Mouse (Mus musculus) heart, embryonic 16.5 days (tissue): Measurements from ENCODE around the gene Acaa1a. TPM values are rescaled to one million over a fixed set of nuclear protein-coding genes. Genes with fewer than 3 reads are reported as not detected.
A peak's percentile ranks its signal among the peaks of the same experiment; 100 is the strongest.

Source experiments
- ATAC-seq: fragments of 200-750 bp; cut with Nextera tagmentation; replicated peaks from 2 replicates; pipeline ENCODE4 v1.8.0; 2017; ENCODE audit warnings: moderate number of reproducible peaks; ENCODE audit not compliant: insufficient read depth, low FRiP score; ENCODE audit errors: extremely low read depth
- H3K27ac ChIP-seq: fragments of 300-500 bp; sonication (generic); 2 replicates; pipeline ENCODE4 v1.5.1; 2014; ENCODE audit warnings: mild to moderate bottlenecking, low read length, control low read depth, moderate library complexity
- H3K27me3 ChIP-seq: fragments of 300-500 bp; sonication (generic); 2 replicates; pipeline ENCODE4 v1.6.1; 2014; ENCODE audit warnings: low read length, mixed read lengths; ENCODE audit not compliant: control insufficient read depth, insufficient read depth
- H3K36me3 ChIP-seq: fragments of 300-500 bp; sonication (generic); 2 replicates; pipeline ENCODE4 v1.6.1; 2014; ENCODE audit not compliant: control insufficient read depth, insufficient read depth
- H3K4me1 ChIP-seq: fragments of 300-500 bp; sonication (generic); 2 replicates; pipeline ENCODE4 v1.6.1; 2014; ENCODE audit warnings: low read length, mixed read lengths; ENCODE audit not compliant: control insufficient read depth, insufficient read depth
- H3K4me2 ChIP-seq: fragments of 300-500 bp; sonication (generic); 2 replicates; pipeline ENCODE4 v1.6.1; 2014; ENCODE audit warnings: low read depth, mild to moderate bottlenecking, control low read depth, low read length
- H3K4me3 ChIP-seq: fragments of 300-500 bp; sonication (generic); 2 replicates; pipeline ENCODE4 v1.5.1; 2014; ENCODE audit warnings: mild to moderate bottlenecking, control low read depth, low read length
- H3K9ac ChIP-seq: fragments of 300-500 bp; sonication (generic); 2 replicates; pipeline ENCODE4 v1.6.1; 2014; ENCODE audit warnings: low read length, control low read depth
- H3K9me3 ChIP-seq: fragments of 300-500 bp; sonication (generic); replicated peaks from 2 replicates; pipeline ENCODE4 v1.6.1; 2016; ENCODE audit warnings: low read length; ENCODE audit not compliant: control insufficient read depth
- WGBS: fragments of 180-500 bp; shearing (Covaris S2); extraction: QIAGEN DNeasy Blood & Tissue Kit; methylation state at CpG from one replicate; pipeline ENCODE4 v1.1.7; 2014; 5-methylcytosine and 5-hydroxymethylcytosine counted together
- polyA plus RNA-seq: library from polyadenylated mRNA; unstranded; fragments of >200 nt; fragmentation: Nextera tagmentation; extraction: Ambion mirVana; gene quantifications from 2 replicates; pipeline ENCODE4 v1.2.1, GENCODE M21; 2015

Acaa1a gene
- 100 and 104 TPM in 2 replicates for polyA plus RNA-seq

DNA sequence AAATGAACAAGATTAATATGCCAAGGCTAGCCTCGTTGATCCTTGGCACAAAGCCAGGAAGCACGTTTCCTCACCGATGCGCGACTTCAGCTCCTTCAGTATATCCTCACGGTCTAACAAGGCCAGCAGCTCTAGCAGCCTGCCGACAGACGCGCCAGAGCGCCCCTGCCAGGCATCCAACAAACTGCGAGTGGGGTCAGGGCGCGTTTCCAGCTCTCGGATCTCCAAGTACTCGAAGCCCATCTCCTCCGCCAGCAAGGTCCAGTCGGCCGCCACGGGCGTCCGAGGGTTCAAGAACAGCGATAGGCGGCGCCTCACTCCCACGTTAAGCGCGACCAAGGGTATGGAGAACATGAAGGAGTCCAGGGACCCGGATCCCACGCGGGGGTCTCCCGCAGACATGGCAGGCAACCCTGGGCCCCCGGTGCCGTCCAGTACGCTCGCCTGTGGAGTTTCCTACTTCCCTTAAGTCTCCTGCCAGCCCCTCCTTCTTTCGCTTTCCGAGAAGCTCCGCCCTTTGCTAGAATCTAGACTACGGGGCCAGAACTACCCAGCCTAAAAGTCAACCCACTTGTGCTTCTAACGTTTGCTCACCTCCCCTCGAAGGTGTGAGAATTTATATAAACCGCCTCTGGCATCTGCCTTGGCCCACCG lies at the start of gene Acaa1a:
TSS of gene Acaa1a (plus strand) at position 119 of the 654 bp plus-strand sequence.
- H3K4me1 ChIP-seq: peaks cover 20% of the 10 kb centered on the region
- H3K27ac ChIP-seq: peak within 1 kb of the TSS; percentile 92
- peak within 1 kb of the TSS; percentile 83 for H3K4me3 ChIP-seq
- H3K4me2 ChIP-seq: peak within 1 kb of the TSS; percentile 90
- no peaks in the 10 kb centered on the region for H3K27me3 ChIP-seq
- peak within 1 kb of the TSS; percentile 92 for H3K9ac ChIP-seq
- under 1% methylated on average over 43 of the region's 43 CpGs for WGBS
- H3K9me3 ChIP-seq: no peaks in the 10 kb centered on the region
- ATAC-seq: no peak
- H3K36me3 ChIP-seq: no peaks in the 10 kb centered on the region

DNA sequence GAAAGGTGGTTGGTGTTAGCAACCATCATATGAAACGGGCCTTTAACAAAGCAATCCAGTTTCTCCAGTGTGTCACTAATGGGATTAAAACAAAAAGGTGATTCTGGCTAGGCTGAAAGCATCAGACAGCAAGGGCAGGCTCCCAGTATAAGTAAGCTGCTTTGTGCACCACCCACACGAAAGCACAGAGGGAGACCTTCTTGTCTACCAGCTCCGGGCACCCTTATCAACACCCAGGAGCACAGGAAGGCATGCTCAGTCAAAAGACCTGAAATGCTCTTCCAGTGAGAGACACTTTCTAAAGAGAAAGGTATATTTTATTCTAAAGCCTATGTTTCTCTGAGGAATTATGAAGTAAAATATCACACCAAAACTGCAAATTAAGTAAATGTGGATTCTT lies 48.7 kb upstream of the Acaa1a start:
- Histone ChIP-seq H3K27me3 (no peaks in the 10 kb centered on the region), H3K36me3 (peaks cover 5% of the 10 kb centered on the region; the same call in 1 of the 2 replicates), H3K4me1 (no peaks in the 10 kb centered on the region), H3K9ac (no peak overlapping the region), H3K27ac (no peak overlapping the region), H3K9me3 (no peaks in the 10 kb centered on the region), H3K4me2 (no peak overlapping the region), H3K4me3 (no peak overlapping the region)
- ATAC-seq: no peak
- WGBS: 61% methylated on average over 3 of the region's 3 CpGs

DNA sequence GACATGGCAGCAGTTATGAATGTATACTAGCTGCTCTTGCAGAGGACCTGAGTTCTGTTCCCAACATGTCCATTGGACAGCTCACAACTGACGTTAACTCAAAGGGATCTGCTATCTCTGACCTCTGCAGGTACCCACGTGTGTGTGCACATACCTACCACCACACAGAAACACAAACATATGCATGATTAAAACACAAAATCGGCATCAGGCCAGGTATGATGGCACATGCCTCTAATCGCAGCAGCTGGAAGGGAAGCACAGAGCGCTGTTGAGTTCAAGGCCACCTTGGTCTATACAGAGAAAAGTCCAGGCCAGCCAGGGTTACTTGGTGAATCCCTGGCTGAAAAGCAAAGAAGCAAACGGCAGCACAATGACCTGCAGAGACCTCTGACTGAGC lies 41.8 kb upstream of the Acaa1a start:
- H3K27ac ChIP-seq: no peak overlapping the region
- no peak overlapping the region for H3K4me2 ChIP-seq
- ATAC-seq: no peak
- H3K9ac ChIP-seq: no peak overlapping the region
- H3K4me3 ChIP-seq: no peak overlapping the region
- H3K9me3 ChIP-seq: no peaks in the 10 kb centered on the region; the same call in 1 of the 2 replicates
- no peaks in the 10 kb centered on the region for H3K27me3 ChIP-seq
- peaks cover 14% of the 10 kb centered on the region for H3K36me3 ChIP-seq
- H3K4me1 ChIP-seq: no peaks in the 10 kb centered on the region
- WGBS: 81% methylated on average over 6 of the region's 6 CpGs

DNA sequence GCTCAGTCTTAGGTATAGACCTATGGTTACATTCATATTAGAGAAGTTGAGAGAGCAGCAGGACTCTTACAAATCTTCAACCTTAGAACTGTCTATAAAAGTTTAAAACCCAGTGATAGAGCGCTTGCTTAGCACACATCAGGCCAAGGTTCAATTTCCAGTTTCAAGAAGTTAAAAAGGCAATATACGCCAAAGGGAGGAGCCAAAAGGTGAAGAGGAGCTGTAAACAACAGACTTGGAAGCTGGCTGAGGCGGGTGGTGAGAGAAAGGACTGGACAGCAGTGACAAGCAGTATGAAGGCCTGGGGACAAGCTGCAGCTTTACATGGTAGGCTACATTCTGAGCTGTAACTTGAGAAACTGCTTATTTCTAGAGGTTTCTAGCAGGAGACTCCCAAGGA lies 40.9 kb upstream of the Acaa1a start:
- peaks cover 14% of the 10 kb centered on the region for H3K36me3 ChIP-seq
- no peaks in the 10 kb centered on the region for H3K27me3 ChIP-seq
- no peak overlapping the region for H3K27ac ChIP-seq
- H3K4me3 ChIP-seq: no peak overlapping the region
- H3K9me3 ChIP-seq: no peaks in the 10 kb centered on the region; the same call in 1 of the 2 replicates
- no peaks in the 10 kb centered on the region for H3K4me1 ChIP-seq
- H3K9ac ChIP-seq: no peak overlapping the region
- no peak overlapping the region for H3K4me2 ChIP-seq
- 90% methylated on average over 3 of the region's 3 CpGs for WGBS
- no peak for ATAC-seq

DNA sequence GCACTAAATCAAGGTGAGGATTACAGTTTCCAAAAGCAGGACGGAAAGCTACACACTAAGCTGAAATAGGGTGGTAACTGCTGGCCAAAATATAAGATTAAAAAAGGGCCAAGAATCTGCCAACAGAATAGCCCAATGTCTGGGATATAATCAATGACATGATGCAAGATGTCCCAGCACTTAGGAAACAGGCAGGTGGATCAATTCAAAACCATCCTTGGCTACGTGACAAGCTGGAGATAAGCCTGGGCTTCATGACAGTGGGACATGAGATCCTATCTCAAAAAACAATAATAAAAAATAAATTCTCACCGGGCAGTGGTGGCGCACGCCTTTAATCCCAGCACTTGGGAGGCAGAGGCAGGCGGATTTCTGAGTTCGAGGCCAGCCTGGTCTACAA lies 33.6 kb upstream of the Acaa1a start:
- H3K27ac ChIP-seq: no peak overlapping the region
- H3K4me3 ChIP-seq: no peak overlapping the region
- H3K9me3 ChIP-seq: no peaks in the 10 kb centered on the region; the same call in 1 of the 2 replicates
- no peak overlapping the region for H3K9ac ChIP-seq
- no peaks in the 10 kb centered on the region for H3K27me3 ChIP-seq
- 89% methylated on average over 7 of the region's 7 CpGs for WGBS
- H3K4me2 ChIP-seq: no peak overlapping the region
- H3K4me1 ChIP-seq: peaks cover 12% of the 10 kb centered on the region
- no peak for ATAC-seq
- peaks cover 14% of the 10 kb centered on the region for H3K36me3 ChIP-seq

DNA sequence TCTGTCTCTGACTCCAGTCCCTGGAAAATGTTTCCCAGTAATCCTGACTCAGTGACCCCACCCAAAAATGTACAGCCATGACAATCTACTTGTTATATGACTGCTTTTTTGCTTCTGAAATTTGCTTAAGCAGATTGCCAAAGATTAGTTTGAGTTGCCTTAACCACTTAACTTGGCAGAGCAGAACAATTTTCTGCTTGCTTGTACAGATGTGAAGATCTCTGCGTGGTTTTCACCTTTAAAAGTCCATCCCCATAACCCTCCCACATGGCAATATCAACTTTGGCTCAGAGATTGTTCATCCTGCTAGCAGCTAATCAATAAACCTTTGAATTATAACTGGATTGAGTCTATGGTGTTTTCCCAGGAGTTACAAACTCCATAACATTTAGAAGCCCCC lies 30.4 kb upstream of the Acaa1a start:
- WGBS: 89% methylated on average over 1 of the region's 1 CpGs
- no peak overlapping the region for H3K4me2 ChIP-seq
- ATAC-seq: no peak

DNA sequence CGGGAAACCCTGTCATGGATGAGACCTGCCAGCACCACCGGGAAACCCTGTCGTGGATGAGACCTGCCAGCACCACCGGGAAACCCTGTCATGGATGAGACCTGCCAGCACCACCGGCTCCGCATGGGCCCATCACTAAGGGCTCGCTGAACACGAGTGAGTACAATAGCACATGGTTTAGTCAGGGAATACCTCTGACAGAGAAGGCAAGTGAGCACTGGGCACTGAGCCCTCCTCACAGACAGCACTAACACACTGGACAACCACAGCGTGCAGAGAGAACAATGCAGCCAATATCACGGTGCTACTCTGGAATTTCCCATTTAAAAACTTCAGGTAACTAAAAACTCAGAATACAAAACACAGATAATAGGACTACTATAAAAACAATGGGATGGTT lies 26.4 kb upstream of the Acaa1a start:
- Histone ChIP-seq H3K9me3 (no peaks in the 10 kb centered on the region), H3K9ac (no peak overlapping the region), H3K4me2 (no peak overlapping the region), H3K27me3 (no peaks in the 10 kb centered on the region), H3K4me3 (no peak overlapping the region), H3K36me3 (no peaks in the 10 kb centered on the region), H3K27ac (no peak overlapping the region), H3K4me1 (peaks cover 9% of the 10 kb centered on the region)
- 82% methylated on average over 10 of the region's 10 CpGs for WGBS
- no peak for ATAC-seq

More for the DNA sequence above, 30.4 kb upstream of the Acaa1a start:
- Histone ChIP-seq H3K27ac (no peak overlapping the region), H3K27me3 (no peaks in the 10 kb centered on the region), H3K36me3 (no peaks in the 10 kb centered on the region), H3K4me3 (no peak overlapping the region), H3K4me1 (peaks cover 12% of the 10 kb centered on the region), H3K9me3 (no peaks in the 10 kb centered on the region), H3K9ac (no peak overlapping the region)

DNA sequence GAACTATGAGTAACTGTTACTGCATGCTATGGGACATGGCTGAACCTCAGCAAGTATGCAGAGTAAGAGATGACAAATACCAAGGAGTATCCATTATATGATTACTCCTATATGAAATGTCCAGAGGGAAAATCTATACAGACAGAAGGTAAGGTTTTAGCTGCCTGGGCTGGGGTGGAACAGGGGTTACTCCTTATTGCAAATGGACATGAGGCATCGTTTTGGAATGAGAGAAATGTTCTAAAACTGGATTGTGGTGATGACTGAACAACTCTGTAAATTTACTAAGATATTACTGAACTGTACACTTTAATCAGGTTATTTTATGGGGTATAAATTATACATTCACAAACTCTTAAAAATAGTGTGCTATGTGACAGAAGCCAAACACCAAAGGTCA lies 20.6 kb upstream of the Acaa1a start:
- WGBS: 87% methylated on average over 1 of the region's 1 CpGs
- Histone ChIP-seq H3K4me3 (no peak overlapping the region), H3K27ac (no peak overlapping the region), H3K9ac (no peak overlapping the region), H3K4me1 (peaks cover 10% of the 10 kb centered on the region), H3K9me3 (no peaks in the 10 kb centered on the region), H3K27me3 (no peaks in the 10 kb centered on the region), H3K36me3 (no peaks in the 10 kb centered on the region), H3K4me2 (no peak overlapping the region)
- no peak for ATAC-seq

DNA sequence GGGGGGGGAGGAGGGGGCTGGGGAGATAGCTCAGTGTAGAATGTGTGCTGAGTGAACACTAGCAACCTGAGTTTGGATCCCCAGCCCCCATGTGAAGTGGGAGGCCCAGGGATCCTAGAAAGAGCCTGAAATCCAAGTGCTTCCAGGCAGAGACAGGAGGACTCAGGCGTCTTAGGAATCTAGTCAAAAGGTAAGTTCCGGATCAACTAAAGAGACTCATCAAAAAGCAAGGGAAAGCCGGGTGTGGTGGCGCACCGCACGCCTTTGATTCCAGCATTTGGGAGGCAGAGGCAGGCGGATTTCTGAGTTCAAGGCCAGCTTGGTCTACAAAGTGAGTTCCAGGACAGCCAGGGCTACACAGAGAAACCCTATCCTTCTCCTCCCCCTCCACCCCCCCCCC lies 19.0 kb upstream of the Acaa1a start:
- Histone ChIP-seq H3K27ac (no peak overlapping the region), H3K4me3 (no peak overlapping the region; the same call in 1 of the 2 replicates), H3K36me3 (no peaks in the 10 kb centered on the region)

More for the DNA sequence above, 19.0 kb upstream of the Acaa1a start:
- H3K4me2 ChIP-seq: peak overlapping the region; percentile 100; the same call in 1 of the 2 replicates
- H3K4me1 ChIP-seq: peaks cover 10% of the 10 kb centered on the region
- ATAC-seq: no peak
- no peak overlapping the region for H3K9ac ChIP-seq
- 88% methylated on average over 7 of the region's 7 CpGs for WGBS
- H3K9me3 ChIP-seq: no peaks in the 10 kb centered on the region
- no peaks in the 10 kb centered on the region for H3K27me3 ChIP-seq
